Mouse (Mus musculus) 3T3-L1 (cell line): ENCODE data around the gene Vmn1r217.
"Not testable (repeated sequence)": the region's sequence is repeated elsewhere in the genome, so short reads cannot be mapped to it uniquely, and the experiment has no call there.

Experiments
- DNase-seq: peaks from one replicate; pipeline ENCODE4 v3.0.0-alpha.2; 2015; ENCODE audit warnings: low read depth, low spot score

Vmn1r217 gene

DNA sequence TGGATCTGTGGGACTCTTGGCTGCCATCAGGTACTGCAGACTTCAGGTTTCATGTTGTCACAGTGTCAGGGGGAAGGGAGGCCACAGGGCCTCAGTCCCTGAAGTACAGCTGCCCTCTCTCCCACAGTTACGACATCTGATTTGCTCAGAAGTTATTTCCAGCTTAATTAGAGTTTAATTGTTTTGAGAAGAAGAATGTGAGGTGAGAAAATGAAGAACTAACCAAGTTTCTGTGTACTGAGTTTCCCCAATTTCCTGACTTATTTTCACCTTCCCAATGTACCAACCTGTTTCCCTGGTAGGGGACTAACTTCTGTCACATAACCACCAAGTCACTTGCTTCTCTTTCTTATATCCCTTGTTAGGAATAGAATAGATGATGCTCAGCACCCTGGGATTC lies at the start of gene Vmn1r217:
Vmn1r217 (minus strand) TSS at position 101 of the 400 bp plus-strand sequence.
- DNase-seq = not testable (repeated sequence)

DNA sequence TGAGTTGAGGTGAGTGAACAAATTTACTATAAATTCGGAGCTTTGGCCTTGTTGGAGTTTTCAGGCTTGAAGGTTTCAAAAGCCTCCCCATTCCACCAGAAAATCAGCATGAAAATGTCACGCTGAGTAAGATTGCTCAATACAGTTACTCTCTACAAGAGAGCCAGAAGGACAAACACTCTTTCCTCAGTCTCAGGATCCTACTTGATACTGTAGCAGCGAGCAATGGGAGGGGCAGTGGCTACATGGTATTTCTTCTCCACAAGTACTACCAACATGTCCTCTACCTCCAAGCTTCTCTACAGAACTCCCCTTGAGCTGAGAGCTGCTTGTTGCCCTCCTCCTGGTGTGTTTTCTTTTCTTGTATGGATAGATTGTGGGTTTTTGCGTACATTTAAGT lies 48.4 kb upstream of the Vmn1r217 start:
- DNase-seq = not testable (repeated sequence)

DNA sequence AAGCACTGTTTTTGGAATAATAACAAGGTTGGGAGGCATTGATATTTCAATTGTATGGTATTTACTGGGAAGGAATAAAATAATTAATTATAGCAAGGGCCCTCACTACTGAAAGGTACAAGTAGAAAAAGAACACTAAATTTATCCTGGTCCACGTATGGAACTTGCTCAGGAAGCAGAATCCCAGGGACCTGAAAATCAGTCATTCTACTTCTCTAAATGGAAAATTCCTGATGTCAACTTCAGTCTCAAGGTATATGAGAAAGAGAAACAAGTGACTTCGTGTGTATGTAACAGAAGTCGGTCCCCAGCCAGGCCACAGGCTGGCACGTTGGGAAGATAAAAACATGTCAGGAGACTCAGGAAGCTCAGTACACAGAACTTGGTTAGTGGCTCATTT lies 41.0 kb upstream of the Vmn1r217 start, which contains the start of gene Vmn1r219:
Vmn1r219 (plus strand) TSS at position 301 of the 400 bp plus-strand sequence.
- DNase-seq = no peak

GRCm38 (mm10) chr13:23157848-23158247 lies 39.8 kb upstream of the Vmn1r217 start:
- DNase-seq = no peak

- DNase-seq = no peak
Measured at GRCm38 (mm10) chr13:23138880-23139279, 20.9 kb upstream of the Vmn1r217 start.

GRCm38 (mm10) chr13:23133501-23133900 lies 15.5 kb upstream of the Vmn1r217 start:
- DNase-seq = no peak

DNA sequence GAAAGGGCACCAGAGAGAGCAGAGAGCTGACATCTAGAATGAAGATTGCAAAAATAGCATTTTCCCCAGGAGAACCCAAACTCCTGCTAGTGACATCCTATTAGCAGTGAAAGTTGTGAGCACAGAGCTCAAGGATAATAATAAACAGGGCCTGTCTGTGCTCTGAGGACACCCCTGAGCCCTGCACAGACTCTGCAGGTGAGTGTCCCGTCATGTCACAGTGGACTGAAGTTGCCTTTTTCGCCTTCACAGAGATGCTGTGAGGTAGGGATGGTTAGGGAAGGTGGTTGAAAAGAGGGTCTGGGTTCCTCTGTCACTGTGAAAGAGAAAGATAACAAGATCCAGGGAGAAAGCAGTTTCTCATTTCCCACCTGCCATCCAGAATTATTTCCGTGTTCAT lies 15.1 kb upstream of the Vmn1r217 start, which contains the start of gene Vmn1r218:
Vmn1r218 (plus strand) TSS at position 57 of the 400 bp plus-strand sequence.
- DNase-seq = no peak

DNA sequence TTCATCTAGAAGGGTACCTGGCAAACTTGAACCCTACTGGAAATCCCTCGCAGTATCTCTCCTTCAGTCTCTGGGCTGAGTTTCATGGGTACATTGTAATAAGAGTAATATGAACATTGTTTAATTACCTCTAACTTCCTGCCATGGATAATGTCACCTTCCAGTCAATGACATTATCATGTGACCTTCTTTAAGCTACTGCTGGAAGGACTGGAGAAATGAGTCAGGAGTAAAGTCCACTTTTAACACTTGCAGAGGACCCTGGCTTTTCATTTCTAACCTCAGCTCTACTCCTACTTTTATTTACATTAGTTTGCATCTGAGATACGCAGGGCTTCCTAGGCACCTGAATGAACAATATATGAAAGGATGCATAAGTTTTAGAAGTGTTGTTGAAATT lies 2.6 kb upstream of the Vmn1r217 start:
- no peak for DNase-seq

- DNase-seq = no peak
Measured at GRCm38 (mm10) chr13:23094386-23094785, 23.6 kb downstream of the Vmn1r217 start.

DNA sequence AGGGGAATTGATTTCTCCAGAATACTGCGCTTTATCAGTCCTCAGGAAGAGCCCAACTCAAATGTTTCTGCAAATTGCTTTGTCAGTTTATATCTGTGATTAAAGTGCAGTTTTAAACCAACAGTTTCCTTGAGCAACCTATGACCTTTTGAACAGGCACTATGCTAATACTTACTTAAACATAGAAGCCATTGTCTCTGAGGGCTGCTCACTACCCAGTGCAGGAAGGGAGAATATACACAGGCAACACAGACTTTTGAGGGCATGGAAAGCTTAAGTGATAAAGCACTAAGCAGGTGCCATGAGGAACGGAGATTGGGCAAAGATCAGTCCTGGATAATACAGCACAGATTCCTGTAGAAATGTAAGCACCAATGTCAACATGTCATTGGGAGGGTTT lies 48.7 kb downstream of the Vmn1r217 start:
- no peak for DNase-seq

- DNase-seq = no peak
Measured at GRCm38 (mm10) chr13:23067725-23068124, 50.3 kb downstream of the Vmn1r217 start, which contains the start of gene Vmn1r215. TSS of gene Vmn1r215 (plus strand) at chr13:23068025.

GRCm38 (mm10) chr13:23057778-23058177 lies 60.2 kb downstream of the Vmn1r217 start:
- no peak for DNase-seq
